Mouse (Mus musculus): ENCODE results near the gene Krt84. TPM values are rescaled to one million over a fixed set of nuclear protein-coding genes. Genes with fewer than 3 reads are reported as not detected.
A peak's percentile ranks its signal among the peaks of the same experiment; 100 is the strongest.
"Not testable (repeated sequence)": the region's sequence is repeated elsewhere in the genome, so short reads cannot be mapped to it uniquely, and the experiment has no call there.

Gene Krt84
- polyA plus RNA-seq, 1 experiment from 2014 or later: not detected

GRCm38 (mm10) chr15:101537864-101538579 lies 5.4 kb upstream of the Krt84 start:
- Histone ChIP-seq H3K27me3 (replicated peaks; ENCODE audit: low read depth, poor library complexity, severe bottlenecking) (0 out of 2 replicates have a peak, but pooled peaks cover 3% of the 10 kb centered on the region), H3K27ac (replicated peaks) (no peak overlapping the region), H3K36me3 (replicated peaks) (no peaks in the 10 kb centered on the region), H3K4me1 (peaks cover 42% of the 10 kb centered on the region), H3K4me3 (no peak overlapping the region), H3K9me3 (no peaks in the 10 kb centered on the region)
- 45% methylated on average over 7 of the region's 7 CpGs for WGBS
- DNase-seq (ENCODE audit: low spot score): no peak

- DNase-seq (ENCODE audit: low spot score): no peak
- H3K4me1 ChIP-seq: peaks cover 28% of the 10 kb centered on the region
- no peaks in the 10 kb centered on the region for H3K27me3 ChIP-seq (replicated peaks; ENCODE audit: low read depth, poor library complexity, severe bottlenecking)
- 65% methylated on average over 9 of the region's 9 CpGs for WGBS
- no peak overlapping the region; the same call in 1 of the 2 replicates for H3K27ac ChIP-seq (replicated peaks)
- H3K36me3 ChIP-seq (replicated peaks): no peaks in the 10 kb centered on the region
- H3K4me3 ChIP-seq: no peak overlapping the region
- no peaks in the 10 kb centered on the region for H3K9me3 ChIP-seq
Measured at GRCm38 (mm10) chr15:101536054-101536850, 3.6 kb upstream of the Krt84 start.

GRCm38 (mm10) chr15:101522556-101523232 lies 9.9 kb downstream of the Krt84 start:
- no peak overlapping the region for H3K4me3 ChIP-seq

GRCm38 (mm10) chr15:101519792-101520191 lies 12.8 kb downstream of the Krt84 start:
- no peaks in the 10 kb centered on the region for H3K36me3 ChIP-seq (replicated peaks)
- 18% methylated on average over 2 of the region's 2 CpGs for WGBS
- no peak overlapping the region for H3K27ac ChIP-seq (replicated peaks)
- no peak overlapping the region for H3K4me3 ChIP-seq
- H3K9me3 ChIP-seq: no peaks in the 10 kb centered on the region
- no peaks in the 10 kb centered on the region for H3K4me1 ChIP-seq
- H3K27me3 ChIP-seq (replicated peaks; ENCODE audit: low read depth, poor library complexity, severe bottlenecking): no peaks in the 10 kb centered on the region; the same call in 1 of the 2 replicates
- DNase-seq (ENCODE audit: low spot score): peak; percentile 79

More at GRCm38 (mm10) chr15:101522556-101523232, 9.9 kb downstream of the Krt84 start:
- H3K27me3 ChIP-seq (replicated peaks; ENCODE audit: low read depth, poor library complexity, severe bottlenecking): peaks cover 7% of the 10 kb centered on the region; the same call in 1 of the 2 replicates
- peaks cover 5% of the 10 kb centered on the region; the same call in 1 of the 2 replicates for H3K4me1 ChIP-seq
- 73% methylated on average over 4 of the region's 4 CpGs for WGBS
- no peak overlapping the region for H3K27ac ChIP-seq (replicated peaks)
- H3K36me3 ChIP-seq (replicated peaks): no peaks in the 10 kb centered on the region
- no peak for DNase-seq (ENCODE audit: low spot score)
- no peaks in the 10 kb centered on the region for H3K9me3 ChIP-seq

GRCm38 (mm10) chr15:101517161-101517560 lies 15.5 kb downstream of the Krt84 start, which contains the start of gene Gm49425:
Gene Gm49425, minus strand, starts transcription at chr15:101517261.
- DNase-seq (ENCODE audit: low spot score); H3K4me1 ChIP-seq; H3K9me3 ChIP-seq; H3K27ac ChIP-seq (replicated peaks); H3K36me3 ChIP-seq (replicated peaks); H3K27me3 ChIP-seq (replicated peaks; ENCODE audit: low read depth, poor library complexity, severe bottlenecking); H3K4me3 ChIP-seq: not testable (repeated sequence)
- WGBS: 71% methylated on average over 2 of the region's 2 CpGs

- WGBS: 73% methylated on average over 9 of the region's 9 CpGs
Measured at GRCm38 (mm10) chr15:101508247-101508646, 24.4 kb downstream of the Krt84 start.

GRCm38 (mm10) chr15:101506896-101507758 lies 25.5 kb downstream of the Krt84 start:
- WGBS: 53% methylated on average over 14 of the region's 14 CpGs
- Histone ChIP-seq H3K4me1 (peaks cover 17% of the 10 kb centered on the region), H3K27me3 (replicated peaks; ENCODE audit: low read depth, poor library complexity, severe bottlenecking) (no peaks in the 10 kb centered on the region), H3K4me3 (no peak overlapping the region), H3K9me3 (no peaks in the 10 kb centered on the region), H3K36me3 (replicated peaks) (no peaks in the 10 kb centered on the region), H3K27ac (replicated peaks) (0 out of 2 replicates have a peak overlapping the region, but pooled peaks have one; percentile 7)
- DNase-seq (ENCODE audit: low spot score): no peak

More at GRCm38 (mm10) chr15:101508247-101508646, 24.4 kb downstream of the Krt84 start:
- H3K36me3 ChIP-seq (replicated peaks): no peaks in the 10 kb centered on the region
- no peaks in the 10 kb centered on the region for H3K27me3 ChIP-seq (replicated peaks; ENCODE audit: low read depth, poor library complexity, severe bottlenecking)
- no peak for DNase-seq (ENCODE audit: low spot score)
- no peaks in the 10 kb centered on the region for H3K9me3 ChIP-seq
- peaks cover 17% of the 10 kb centered on the region for H3K4me1 ChIP-seq
- no peak overlapping the region for H3K4me3 ChIP-seq
- no peak overlapping the region for H3K27ac ChIP-seq (replicated peaks)

GRCm38 (mm10) chr15:101497181-101497580 lies 35.4 kb downstream of the Krt84 start:
- 69% methylated on average over 2 of the region's 2 CpGs for WGBS
- Histone ChIP-seq H3K27me3 (replicated peaks; ENCODE audit: low read depth, poor library complexity, severe bottlenecking) (no peaks in the 10 kb centered on the region), H3K27ac (replicated peaks) (no peak overlapping the region), H3K9me3 (no peaks in the 10 kb centered on the region), H3K4me3 (no peak overlapping the region), H3K36me3 (replicated peaks) (no peaks in the 10 kb centered on the region), H3K4me1 (peaks cover 6% of the 10 kb centered on the region; the same call in 1 of the 2 replicates)
- DNase-seq (ENCODE audit: low spot score): peak; percentile 31

GRCm38 (mm10) chr15:101495266-101495665 lies 37.4 kb downstream of the Krt84 start:
- Histone ChIP-seq H3K27ac (replicated peaks) (no peak overlapping the region), H3K4me3 (no peak overlapping the region), H3K4me1 (peaks cover 6% of the 10 kb centered on the region; the same call in 1 of the 2 replicates), H3K36me3 (replicated peaks) (no peaks in the 10 kb centered on the region), H3K9me3 (no peaks in the 10 kb centered on the region), H3K27me3 (replicated peaks; ENCODE audit: low read depth, poor library complexity, severe bottlenecking) (no peaks in the 10 kb centered on the region)
- DNase-seq (ENCODE audit: low spot score): no peak
- 88% methylated on average over 8 of the region's 8 CpGs for WGBS

- H3K4me3 ChIP-seq: no peak overlapping the region
- no peak for DNase-seq (ENCODE audit: low spot score)
- peaks cover 6% of the 10 kb centered on the region; the same call in 1 of the 2 replicates for H3K4me1 ChIP-seq
- no peak overlapping the region for H3K27ac ChIP-seq (replicated peaks)
- no peaks in the 10 kb centered on the region for H3K36me3 ChIP-seq (replicated peaks)
- H3K9me3 ChIP-seq: no peaks in the 10 kb centered on the region
- 55% methylated on average over 1 of the region's 1 CpGs for WGBS
- H3K27me3 ChIP-seq (replicated peaks; ENCODE audit: low read depth, poor library complexity, severe bottlenecking): no peaks in the 10 kb centered on the region
Measured at GRCm38 (mm10) chr15:101494203-101494602, 38.4 kb downstream of the Krt84 start.

- Histone ChIP-seq H3K36me3 (replicated peaks) (no peaks in the 10 kb centered on the region), H3K27ac (replicated peaks) (no peak overlapping the region), H3K27me3 (replicated peaks; ENCODE audit: low read depth, poor library complexity, severe bottlenecking) (no peaks in the 10 kb centered on the region), H3K4me3 (no peak overlapping the region), H3K9me3 (no peaks in the 10 kb centered on the region), H3K4me1 (peaks cover 6% of the 10 kb centered on the region; the same call in 1 of the 2 replicates)
- no peak for DNase-seq (ENCODE audit: low spot score)
- WGBS: 90% methylated on average over 6 of the region's 6 CpGs
Measured at GRCm38 (mm10) chr15:101493713-101494112, 38.9 kb downstream of the Krt84 start.
